Mouse (Mus musculus) bone marrow, adult 2 months (tissue): ENCODE measurements around the gene H1foo.

Experiments
- CTCF ChIP-seq: fragments of 200-500 bp; IDR thresholded peaks from 2 replicates; pipeline ENCODE4 v1.5.1; 2011; ENCODE audit warnings: low read length, control low read depth; ENCODE audit not compliant: control insufficient read depth, insufficient read depth
- POLR2A ChIP-seq: fragments of 200-500 bp; IDR thresholded peaks from 2 replicates; pipeline ENCODE4 v1.6.1; 2011; ENCODE audit warnings: low read depth, mild to moderate bottlenecking, control low read depth, low read length, borderline replicate concordance; ENCODE audit not compliant: control insufficient read depth

DNA sequence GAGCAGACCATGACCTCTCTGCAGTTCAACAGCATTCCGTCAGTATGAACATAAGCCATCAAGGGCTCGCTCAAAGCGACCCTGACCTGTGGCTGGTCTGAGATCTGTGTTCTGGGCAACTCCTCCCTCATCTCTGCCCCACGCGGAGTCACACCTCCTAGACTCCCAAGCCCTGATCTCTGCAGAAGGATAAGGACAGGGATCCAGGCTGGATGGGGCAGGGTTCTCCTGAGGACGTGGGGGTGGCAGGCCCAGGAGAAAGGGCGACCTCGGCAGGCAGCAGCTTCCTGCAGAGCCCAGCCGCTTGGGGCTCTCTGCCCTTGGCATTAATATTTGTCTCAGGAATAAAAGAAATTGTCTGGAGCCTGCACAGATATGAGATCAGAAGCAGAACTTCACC lies 40.9 kb downstream of the H1foo start:
- TF ChIP-seq CTCF (no peak), POLR2A (no peak)
